Mouse (Mus musculus) liver, embryonic 16.5 days (tissue): ENCODE measurements at regions not wholly inside any gene's neighbourhood (a gene's known extent, or its start where the extent isn't known, plus 50 kb on each side); places are given as distances from the start of the nearest gene placed in this dataset.

ENCODE experiments used
- ATAC-seq: fragments of 200-750 bp; cut with Nextera tagmentation; 2 replicates; pipeline ENCODE4 v1.8.0; 2017; ENCODE audit warnings: low read depth, mild to moderate bottlenecking, moderate number of reproducible peaks, moderate library complexity
- H3K27ac ChIP-seq: fragments of 300-500 bp; sonication (generic); 2 replicates; pipeline ENCODE4 v1.5.1; 2014; ENCODE audit warnings: mild to moderate bottlenecking, low read length
- H3K27me3 ChIP-seq: fragments of 300-500 bp; sonication (generic); 2 replicates; pipeline ENCODE4 v1.6.1; 2014; ENCODE audit warnings: low read depth, low read length, mixed read lengths; ENCODE audit not compliant: control insufficient read depth, insufficient read depth
- H3K36me3 ChIP-seq: fragments of 300-500 bp; sonication (generic); 2 replicates; pipeline ENCODE4 v1.6.1; 2014; ENCODE audit warnings: mild to moderate bottlenecking; ENCODE audit not compliant: control insufficient read depth, insufficient read depth
- H3K4me1 ChIP-seq: fragments of 300-500 bp; sonication (generic); 2 replicates; pipeline ENCODE4 v1.6.1; 2014; ENCODE audit warnings: low read depth, low read length, mixed read lengths; ENCODE audit not compliant: control insufficient read depth
- H3K4me2 ChIP-seq: fragments of 300-500 bp; sonication (generic); 2 replicates; pipeline ENCODE4 v1.6.1; 2014; ENCODE audit warnings: low read depth, low read length, mixed read lengths
- H3K4me3 ChIP-seq: fragments of 300-500 bp; sonication (generic); 2 replicates; pipeline ENCODE4 v1.5.1; 2014; ENCODE audit warnings: low read depth, mild to moderate bottlenecking, low read length
- H3K9ac ChIP-seq: fragments of 300-500 bp; sonication (generic); 2 replicates; pipeline ENCODE4 v1.6.1; 2014; ENCODE audit warnings: low read depth, low read length
- H3K9me3 ChIP-seq: fragments of 300-500 bp; sonication (generic); replicated peaks from 2 replicates; pipeline ENCODE4 v1.6.1; 2016; ENCODE audit warnings: low read length; ENCODE audit not compliant: control insufficient read depth
- WGBS: fragments of 180-500 bp; shearing (Covaris S2); extraction: QIAGEN DNeasy Blood & Tissue Kit; methylation state at CpG from one replicate; pipeline ENCODE4 v1.1.7; 2014; ENCODE audit not compliant: insufficient replicate concordance; 5-methylcytosine and 5-hydroxymethylcytosine counted together

DNA sequence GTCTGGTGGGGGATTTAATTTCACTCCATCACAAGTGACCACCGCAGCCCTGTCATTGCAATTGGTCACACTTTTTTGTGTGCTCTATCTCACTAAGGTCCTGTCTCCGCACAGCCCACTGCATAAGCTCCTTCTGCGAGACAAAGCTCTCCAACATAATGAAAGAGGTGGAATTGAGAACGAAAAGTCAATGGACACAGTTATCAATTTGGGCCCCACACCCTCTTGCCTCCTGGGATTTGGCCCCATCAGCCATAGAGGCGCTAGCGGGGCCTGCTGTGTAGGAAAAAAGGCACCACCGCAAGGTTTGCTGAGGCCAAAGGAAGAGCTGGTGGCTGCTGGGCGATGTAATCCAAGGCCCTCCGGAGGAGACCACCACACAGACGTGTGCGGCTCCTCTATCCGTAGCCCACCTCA is 386.3 kb upstream of the Nr2f2 start:
- no peak for ATAC-seq
- H3K4me1 ChIP-seq: no peaks in the 10 kb centered on the region
- H3K36me3 ChIP-seq: no peaks in the 10 kb centered on the region
- no peak overlapping the region for H3K4me2 ChIP-seq
- no peaks in the 10 kb centered on the region for H3K27me3 ChIP-seq
- WGBS: 81% methylated on average over 12 of the region's 12 CpGs
- H3K27ac ChIP-seq: no peak overlapping the region
- no peak overlapping the region for H3K4me3 ChIP-seq
- H3K9ac ChIP-seq: no peak overlapping the region
- H3K9me3 ChIP-seq: no peaks in the 10 kb centered on the region

GRCm38 (mm10) chr7:70748884-70749283 is 382.3 kb upstream of the Nr2f2 start:
- ATAC-seq: no peak
- Histone ChIP-seq H3K4me3 (no peak overlapping the region), H3K36me3 (no peaks in the 10 kb centered on the region), H3K9me3 (no peaks in the 10 kb centered on the region), H3K27ac (no peak overlapping the region), H3K27me3 (no peaks in the 10 kb centered on the region), H3K9ac (no peak overlapping the region), H3K4me1 (no peaks in the 10 kb centered on the region), H3K4me2 (no peak overlapping the region)
- 38% methylated on average over 3 of the region's 3 CpGs for WGBS

DNA sequence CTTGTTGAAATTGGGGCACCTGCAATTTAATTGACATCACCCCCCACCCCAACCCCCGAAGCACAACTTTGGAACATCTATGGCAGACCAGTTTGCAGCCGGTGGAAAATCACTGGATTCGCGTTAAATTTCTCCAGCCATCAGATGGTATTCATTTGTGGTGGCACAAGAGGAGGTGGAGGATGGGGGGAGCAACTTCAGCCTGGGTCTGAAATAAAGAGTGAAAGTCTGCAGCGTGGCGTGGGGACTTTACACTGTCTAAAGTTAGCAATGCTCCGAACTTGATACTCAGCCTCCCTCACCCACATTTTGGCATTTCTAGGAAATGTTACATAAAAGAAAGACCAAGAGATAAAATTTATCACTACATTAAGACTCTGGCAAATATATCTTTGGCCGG is 381.8 kb upstream of the Nr2f2 start:
- no peaks in the 10 kb centered on the region for H3K27me3 ChIP-seq
- no peak for ATAC-seq
- H3K4me3 ChIP-seq: no peak overlapping the region
- no peak overlapping the region for H3K9ac ChIP-seq
- H3K27ac ChIP-seq: no peak overlapping the region
- H3K4me2 ChIP-seq: no peak overlapping the region
- no peaks in the 10 kb centered on the region for H3K9me3 ChIP-seq
- WGBS: 70% methylated on average over 8 of the region's 8 CpGs
- H3K4me1 ChIP-seq: no peaks in the 10 kb centered on the region
- no peaks in the 10 kb centered on the region for H3K36me3 ChIP-seq

GRCm38 (mm10) chr7:70744296-70744695 is 377.8 kb upstream of the Nr2f2 start:
- H3K4me1 ChIP-seq: no peaks in the 10 kb centered on the region
- 72% methylated on average over 18 of the region's 18 CpGs for WGBS
- H3K4me3 ChIP-seq: no peak overlapping the region
- H3K27me3 ChIP-seq: no peaks in the 10 kb centered on the region
- no peak overlapping the region for H3K4me2 ChIP-seq
- no peak overlapping the region for H3K27ac ChIP-seq
- ATAC-seq: no peak
- no peak overlapping the region for H3K9ac ChIP-seq
- H3K9me3 ChIP-seq: no peaks in the 10 kb centered on the region
- no peaks in the 10 kb centered on the region for H3K36me3 ChIP-seq

- WGBS: 59% methylated on average over 2 of the region's 2 CpGs
- H3K4me3 ChIP-seq: no peak overlapping the region
Measured at GRCm38 (mm10) chr7:70735591-70735990, 369.1 kb upstream of the Nr2f2 start.

GRCm38 (mm10) chr7:70733501-70733900 is 367.0 kb upstream of the Nr2f2 start:
- Histone ChIP-seq H3K4me3 (no peak overlapping the region), H3K27me3 (no peaks in the 10 kb centered on the region), H3K36me3 (no peaks in the 10 kb centered on the region), H3K4me1 (no peaks in the 10 kb centered on the region), H3K4me2 (no peak overlapping the region), H3K9ac (no peak overlapping the region), H3K9me3 (no peaks in the 10 kb centered on the region), H3K27ac (no peak overlapping the region)
- no peak for ATAC-seq

More at GRCm38 (mm10) chr7:70735591-70735990, 369.1 kb upstream of the Nr2f2 start:
- Histone ChIP-seq H3K4me2 (no peak overlapping the region), H3K27ac (no peak overlapping the region), H3K9me3 (no peaks in the 10 kb centered on the region), H3K4me1 (no peaks in the 10 kb centered on the region), H3K9ac (no peak overlapping the region), H3K27me3 (no peaks in the 10 kb centered on the region), H3K36me3 (no peaks in the 10 kb centered on the region)
- no peak for ATAC-seq

DNA sequence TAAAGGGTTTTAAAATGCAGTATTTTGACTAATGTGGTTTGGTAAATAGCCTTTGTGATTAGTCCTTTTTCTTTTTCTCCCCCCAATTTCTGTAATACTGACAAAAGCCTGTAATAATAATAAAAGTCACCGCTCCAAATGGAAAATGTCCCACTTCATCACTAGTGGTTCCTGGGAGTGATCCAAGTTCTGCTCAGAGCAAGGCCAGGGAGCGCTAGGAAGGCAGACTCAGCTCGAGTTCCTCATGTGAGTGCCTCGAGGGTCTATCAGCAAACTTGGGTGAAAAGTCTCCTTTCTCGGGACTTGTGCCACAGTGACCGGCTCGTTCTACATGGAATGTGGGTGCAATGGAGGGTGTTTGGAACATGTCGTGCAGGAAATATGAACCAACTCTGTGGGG is 363.4 kb upstream of the Nr2f2 start:
- H3K4me2 ChIP-seq: no peak overlapping the region
- WGBS: 75% methylated on average over 8 of the region's 8 CpGs
- no peaks in the 10 kb centered on the region for H3K9me3 ChIP-seq
- no peak overlapping the region for H3K9ac ChIP-seq
- H3K4me1 ChIP-seq: no peaks in the 10 kb centered on the region
- H3K27me3 ChIP-seq: no peaks in the 10 kb centered on the region
- ATAC-seq: no peak
- H3K36me3 ChIP-seq: no peaks in the 10 kb centered on the region
- H3K27ac ChIP-seq: no peak overlapping the region
- H3K4me3 ChIP-seq: no peak overlapping the region

DNA sequence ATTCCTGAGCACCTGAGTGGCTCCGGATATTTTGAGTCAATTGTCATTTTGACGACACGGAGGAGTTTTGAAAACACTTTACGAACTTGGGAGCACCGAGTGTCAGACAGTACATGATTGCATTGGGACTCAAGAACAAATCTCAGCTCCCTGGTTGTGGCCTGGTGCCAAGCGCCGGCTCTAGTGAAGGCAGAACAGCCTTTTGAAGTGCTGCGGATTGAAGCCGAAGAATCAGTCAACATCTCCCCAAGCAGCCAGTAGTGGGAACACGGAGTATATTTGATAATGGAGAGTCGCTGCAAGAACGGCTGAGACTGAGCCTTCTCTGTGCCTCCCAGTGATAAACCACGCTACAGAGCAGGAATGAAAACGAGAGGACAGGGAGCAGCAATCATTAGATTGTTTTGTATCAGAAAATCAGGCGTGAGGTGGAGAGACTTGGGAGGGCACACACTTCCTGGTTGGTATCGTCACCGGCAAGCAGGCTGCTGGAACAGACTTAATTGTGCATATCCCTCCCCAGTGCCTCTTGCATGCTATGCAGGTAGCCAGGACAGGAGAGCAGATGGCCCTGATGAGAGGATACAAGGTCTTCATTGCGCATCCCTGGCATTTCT is 351.7 kb upstream of the Nr2f2 start:
- H3K9ac ChIP-seq: no peak overlapping the region
- no peak overlapping the region for H3K4me2 ChIP-seq
- H3K36me3 ChIP-seq: no peaks in the 10 kb centered on the region
- H3K27ac ChIP-seq: no peak overlapping the region
- H3K4me1 ChIP-seq: no peaks in the 10 kb centered on the region
- 64% methylated on average over 18 of the region's 18 CpGs for WGBS
- no peaks in the 10 kb centered on the region for H3K9me3 ChIP-seq
- no peak for ATAC-seq
- H3K27me3 ChIP-seq: no peaks in the 10 kb centered on the region
- H3K4me3 ChIP-seq: no peak overlapping the region

GRCm38 (mm10) chr7:70717608-70718007 is 351.1 kb upstream of the Nr2f2 start:
- H3K9ac ChIP-seq: no peak overlapping the region
- H3K36me3 ChIP-seq: no peaks in the 10 kb centered on the region
- no peak overlapping the region for H3K4me3 ChIP-seq
- H3K4me2 ChIP-seq: no peak overlapping the region
- H3K27me3 ChIP-seq: no peaks in the 10 kb centered on the region
- no peaks in the 10 kb centered on the region for H3K4me1 ChIP-seq
- ATAC-seq: no peak
- 65% methylated on average over 3 of the region's 3 CpGs for WGBS
- H3K9me3 ChIP-seq: no peaks in the 10 kb centered on the region
- H3K27ac ChIP-seq: no peak overlapping the region
